Mouse (Mus musculus): ENCODE data around the gene Chrm4. TPM values are rescaled to one million over a fixed set of nuclear protein-coding genes. Genes with fewer than 3 reads are reported as not detected.

The Chrm4 gene
- total RNA-seq, 2 experiments from 2014 or later = 56.6 to 61.4 TPM

GRCm38 (mm10) chr2:91939303-91939935 is 12.4 kb downstream of the Chrm4 start:
- peak in 1 of 2 experiments; percentile 55 for DNase-seq (ENCODE audit: low spot score in 2 of 2)

- DNase-seq (ENCODE audit: low spot score in 2 of 2) = no peak
Measured at GRCm38 (mm10) chr2:91942356-91942755, 15.3 kb downstream of the Chrm4 start.

- peak; percentile 81 to 83 for DNase-seq (ENCODE audit: low spot score in 2 of 2)
Measured at GRCm38 (mm10) chr2:91944170-91944950, 17.3 kb downstream of the Chrm4 start.

GRCm38 (mm10) chr2:91945483-91945882 is 18.4 kb downstream of the Chrm4 start, which contains the start of gene Gm9821:
Gene Gm9821, plus strand, starts transcription at chr2:91945703.
- no peak for DNase-seq (ENCODE audit: low spot score in 2 of 2)

- peak in 1 of 2 experiments; percentile 44 for DNase-seq (ENCODE audit: low spot score in 2 of 2)
Measured at GRCm38 (mm10) chr2:91946836-91947235, 19.8 kb downstream of the Chrm4 start.

- peak in 1 of 2 experiments; percentile 40 for DNase-seq (ENCODE audit: low spot score in 2 of 2)
Measured at GRCm38 (mm10) chr2:91947397-91948150, 20.5 kb downstream of the Chrm4 start.

GRCm38 (mm10) chr2:91948151-91948509 is 21.1 kb downstream of the Chrm4 start:
- no peak for DNase-seq (ENCODE audit: low spot score in 2 of 2)

- DNase-seq (ENCODE audit: low spot score in 2 of 2) = no peak
Measured at GRCm38 (mm10) chr2:91948792-91949241, 21.8 kb downstream of the Chrm4 start.

GRCm38 (mm10) chr2:91949411-91950274 is 22.6 kb downstream of the Chrm4 start:
- DNase-seq (ENCODE audit: low spot score in 2 of 2) = no peak

GRCm38 (mm10) chr2:91950275-91951085 is 23.4 kb downstream of the Chrm4 start:
- peak in 1 of 2 experiments; percentile 36 for DNase-seq (ENCODE audit: low spot score in 2 of 2)

GRCm38 (mm10) chr2:91953825-91954224 is 26.8 kb downstream of the Chrm4 start:
- no peak for DNase-seq (ENCODE audit: low spot score in 2 of 2)

GRCm38 (mm10) chr2:91955121-91955591 is 28.1 kb downstream of the Chrm4 start:
- DNase-seq (ENCODE audit: low spot score in 2 of 2) = no peak

- DNase-seq (ENCODE audit: low spot score in 2 of 2) = no peak
Measured at GRCm38 (mm10) chr2:91955875-91956274, 28.8 kb downstream of the Chrm4 start.

GRCm38 (mm10) chr2:91957096-91957495 is 30.0 kb downstream of the Chrm4 start:
- peak; percentile 82 to 90 for DNase-seq (ENCODE audit: low spot score in 2 of 2)

- DNase-seq (ENCODE audit: low spot score in 2 of 2) = no peak
Measured at GRCm38 (mm10) chr2:91958049-91958448, 31.0 kb downstream of the Chrm4 start.

GRCm38 (mm10) chr2:91958701-91959457 is 31.8 kb downstream of the Chrm4 start:
- peak in 1 of 2 experiments; percentile 58 for DNase-seq (ENCODE audit: low spot score in 2 of 2)

- DNase-seq (ENCODE audit: low spot score in 2 of 2) = no peak
Measured at GRCm38 (mm10) chr2:91959544-91960410, 32.7 kb downstream of the Chrm4 start.

GRCm38 (mm10) chr2:91960459-91960858 is 33.4 kb downstream of the Chrm4 start:
- DNase-seq (ENCODE audit: low spot score in 2 of 2) = no peak

Data from left cerebral cortex, adult 18-20 months (tissue).